Mouse (Mus musculus) midbrain, embryonic 10.5 days (tissue): ENCODE data around the gene Ap3b2. TPM values are rescaled to one million over a fixed set of nuclear protein-coding genes. Genes with fewer than 3 reads are reported as not detected.
A peak's percentile ranks its signal among the peaks of the same experiment; 100 is the strongest.

Source experiments
- DNase-seq: peaks from one replicate; pipeline ENCODE4 v3.0.0-alpha.2; 2017; ENCODE audit warnings: low spot score
- H3K27ac ChIP-seq: fragments of 300-500 bp; sonication (generic); replicated peaks from 2 replicates; pipeline ENCODE4 v1.5.1; 2016; ENCODE audit warnings: mild to moderate bottlenecking
- H3K27me3 ChIP-seq: fragments of 300-500 bp; sonication (generic); 2 replicates; pipeline ENCODE4 v1.6.1; 2016; ENCODE audit warnings: low read depth, mild to moderate bottlenecking; ENCODE audit not compliant: poor library complexity, severe bottlenecking
- H3K36me3 ChIP-seq: fragments of 300-500 bp; sonication (generic); 2 replicates; pipeline ENCODE4 v1.6.1; 2016; ENCODE audit warnings: mild to moderate bottlenecking, moderate library complexity
- H3K4me1 ChIP-seq: fragments of 300-500 bp; sonication (generic); 2 replicates; pipeline ENCODE4 v1.6.1; 2016
- H3K4me3 ChIP-seq: fragments of 300-500 bp; sonication (generic); 2 replicates; pipeline ENCODE4 v1.5.1; 2016; ENCODE audit warnings: mild to moderate bottlenecking, moderate library complexity
- H3K9me3 ChIP-seq: fragments of 300-500 bp; sonication (generic); replicated peaks from 2 replicates; pipeline ENCODE4 v1.6.1; 2016; ENCODE audit warnings: mild to moderate bottlenecking
- WGBS: fragments of 180-500 bp; shearing (Covaris S2); methylation state at CpG from one replicate; pipeline ENCODE4 v1.1.7; 2016; 5-methylcytosine and 5-hydroxymethylcytosine counted together
- polyA plus RNA-seq: library from polyadenylated mRNA; unstranded; fragments of >200 nt; fragmentation: Nextera tagmentation; extraction: Ambion mirVana; gene quantifications from 2 replicates; pipeline ENCODE4 v1.2.1, GENCODE M21; 2016

The Ap3b2 gene
- polyA plus RNA-seq, result 19.1 and 36.0 TPM in 2 replicates

- peak; percentile 82 for DNase-seq
- Histone ChIP-seq H3K27me3 (peaks cover 55% of the 10 kb centered on the region), H3K4me1 (peaks cover 57% of the 10 kb centered on the region), H3K36me3 (no peaks in the 10 kb centered on the region), H3K9me3 (no peaks in the 10 kb centered on the region), H3K4me3 (peak within 1 kb of the TSS; percentile 75), H3K27ac (peak within 1 kb of the TSS; percentile 87)
- WGBS, result under 1% methylated on average over 57 of the region's 57 CpGs
Measured at GRCm38 (mm10) chr7:81493331-81494021, at the start of gene Ap3b2. Gene Ap3b2, minus strand, starts transcription at chr7:81493925.

GRCm38 (mm10) chr7:81542934-81543333 lies 49.2 kb upstream of the Ap3b2 start:
- Histone ChIP-seq H3K4me3 (no peak overlapping the region), H3K27ac (no peak overlapping the region), H3K27me3 (no peaks in the 10 kb centered on the region), H3K9me3 (no peaks in the 10 kb centered on the region), H3K4me1 (peaks cover 35% of the 10 kb centered on the region), H3K36me3 (no peaks in the 10 kb centered on the region)
- DNase-seq, result no peak
- WGBS, result 86% methylated on average over 8 of the region's 8 CpGs

GRCm38 (mm10) chr7:81541924-81542524 lies 48.3 kb upstream of the Ap3b2 start:
- H3K27me3 ChIP-seq, result no peaks in the 10 kb centered on the region
- no peak overlapping the region for H3K27ac ChIP-seq
- no peaks in the 10 kb centered on the region for H3K9me3 ChIP-seq
- WGBS, result 84% methylated on average over 7 of the region's 7 CpGs
- H3K4me3 ChIP-seq, result no peak overlapping the region
- DNase-seq, result no peak
- H3K36me3 ChIP-seq, result no peaks in the 10 kb centered on the region
- peaks cover 36% of the 10 kb centered on the region for H3K4me1 ChIP-seq

- 0 out of 2 replicates have a peak, but pooled peaks cover under 1% of the 10 kb centered on the region for H3K36me3 ChIP-seq
- H3K4me3 ChIP-seq, result no peak overlapping the region
- H3K27me3 ChIP-seq, result no peaks in the 10 kb centered on the region
- H3K27ac ChIP-seq, result no peak overlapping the region
- WGBS, result 72% methylated on average over 1 of the region's 1 CpGs
- no peak for DNase-seq
- H3K4me1 ChIP-seq, result peaks cover 28% of the 10 kb centered on the region
- H3K9me3 ChIP-seq, result no peaks in the 10 kb centered on the region
Measured at GRCm38 (mm10) chr7:81540999-81541398, 47.3 kb upstream of the Ap3b2 start.

- peaks cover 27% of the 10 kb centered on the region for H3K4me1 ChIP-seq
- peak overlapping the region; percentile 57; the same call in 1 of the 2 replicates for H3K27ac ChIP-seq
- no peak for DNase-seq
- no peaks in the 10 kb centered on the region for H3K27me3 ChIP-seq
- WGBS, result 25% methylated on average over 2 of the region's 2 CpGs
- peaks cover 14% of the 10 kb centered on the region for H3K36me3 ChIP-seq
- H3K9me3 ChIP-seq, result no peaks in the 10 kb centered on the region
- no peak overlapping the region for H3K4me3 ChIP-seq
Measured at GRCm38 (mm10) chr7:81539565-81539964, 45.8 kb upstream of the Ap3b2 start.

GRCm38 (mm10) chr7:81538070-81538675 lies 44.4 kb upstream of the Ap3b2 start:
- no peak overlapping the region for H3K4me3 ChIP-seq
- peaks cover 27% of the 10 kb centered on the region for H3K4me1 ChIP-seq
- H3K27me3 ChIP-seq, result no peaks in the 10 kb centered on the region
- H3K27ac ChIP-seq, result peak overlapping the region; percentile 57; the same call in 1 of the 2 replicates
- 74% methylated on average over 2 of the region's 2 CpGs for WGBS
- peaks cover 28% of the 10 kb centered on the region for H3K36me3 ChIP-seq
- peaks cover 13% of the 10 kb centered on the region for H3K9me3 ChIP-seq
- no peak for DNase-seq

- peaks cover 27% of the 10 kb centered on the region for H3K4me1 ChIP-seq
- no peak overlapping the region for H3K27ac ChIP-seq
- DNase-seq, result no peak
- H3K9me3 ChIP-seq, result peaks cover 15% of the 10 kb centered on the region
- 90% methylated on average over 4 of the region's 4 CpGs for WGBS
- no peaks in the 10 kb centered on the region for H3K27me3 ChIP-seq
- no peak overlapping the region for H3K4me3 ChIP-seq
- H3K36me3 ChIP-seq, result peaks cover 45% of the 10 kb centered on the region
Measured at GRCm38 (mm10) chr7:81536478-81536877, 42.8 kb upstream of the Ap3b2 start.

- 82% methylated on average over 1 of the region's 1 CpGs for WGBS
- Histone ChIP-seq H3K36me3 (peaks cover 94% of the 10 kb centered on the region), H3K27ac (no peak overlapping the region), H3K27me3 (no peaks in the 10 kb centered on the region), H3K9me3 (peaks cover 15% of the 10 kb centered on the region), H3K4me1 (no peaks in the 10 kb centered on the region), H3K4me3 (no peak overlapping the region)
- no peak for DNase-seq
Measured at GRCm38 (mm10) chr7:81531462-81531861, 37.7 kb upstream of the Ap3b2 start.

GRCm38 (mm10) chr7:81528918-81529317 lies 35.2 kb upstream of the Ap3b2 start:
- no peaks in the 10 kb centered on the region for H3K27me3 ChIP-seq
- H3K36me3 ChIP-seq, result peaks cover 93% of the 10 kb centered on the region
- H3K27ac ChIP-seq, result no peak overlapping the region
- no peak overlapping the region for H3K4me3 ChIP-seq
- 95% methylated on average over 8 of the region's 8 CpGs for WGBS
- H3K9me3 ChIP-seq, result peaks cover 9% of the 10 kb centered on the region
- no peak for DNase-seq
- H3K4me1 ChIP-seq, result peaks cover 11% of the 10 kb centered on the region

- H3K4me1 ChIP-seq, result peaks cover 21% of the 10 kb centered on the region
- peaks cover 40% of the 10 kb centered on the region for H3K36me3 ChIP-seq
- 17% methylated on average over 13 of the region's 13 CpGs for WGBS
- no peak for DNase-seq
- H3K27ac ChIP-seq, result peak overlapping the region; percentile 93
- no peaks in the 10 kb centered on the region for H3K27me3 ChIP-seq
- peak overlapping the region; percentile 76 for H3K4me3 ChIP-seq
- no peaks in the 10 kb centered on the region for H3K9me3 ChIP-seq
Measured at GRCm38 (mm10) chr7:81523663-81524017, 29.9 kb upstream of the Ap3b2 start.

- Histone ChIP-seq H3K4me1 (peaks cover 21% of the 10 kb centered on the region), H3K27me3 (no peaks in the 10 kb centered on the region), H3K9me3 (no peaks in the 10 kb centered on the region), H3K27ac (peak overlapping the region; percentile 93), H3K36me3 (peaks cover 35% of the 10 kb centered on the region), H3K4me3 (peak overlapping the region; percentile 76)
- under 1% methylated on average over 31 of the region's 31 CpGs for WGBS
- peak; percentile 97 for DNase-seq
Measured at GRCm38 (mm10) chr7:81523008-81523662, 29.4 kb upstream of the Ap3b2 start.

GRCm38 (mm10) chr7:81516154-81517030 lies 22.7 kb upstream of the Ap3b2 start:
- H3K9me3 ChIP-seq, result no peaks in the 10 kb centered on the region
- no peak overlapping the region for H3K27ac ChIP-seq
- H3K4me3 ChIP-seq, result no peak overlapping the region
- no peaks in the 10 kb centered on the region; the same call in 1 of the 2 replicates for H3K27me3 ChIP-seq
- peaks cover 8% of the 10 kb centered on the region for H3K4me1 ChIP-seq
- 78% methylated on average over 6 of the region's 6 CpGs for WGBS
- H3K36me3 ChIP-seq, result no peaks in the 10 kb centered on the region
- DNase-seq, result no peak
